Mouse (Mus musculus): ENCODE measurements around the gene Fuk.

- TF ChIP-seq CTCF (IDR thresholded peaks at IDR 0.05; ENCODE audit: control insufficient read depth, insufficient read depth, low read length) = no peak
- no peak for TF ChIP-seq POLR2A (IDR thresholded peaks at IDR 0.05; ENCODE audit: borderline replicate concordance, control insufficient read depth, low read depth, low read length)
Observed at GRCm38 (mm10) chr8:110892040-110892439, 10.2 kb downstream of the Fuk start.
